Mouse (Mus musculus) embryo, embryonic 11.5 days (tissue): Measurements from ENCODE around the gene Pheta1.
"Not testable (repeated sequence)": the region's sequence is repeated elsewhere in the genome, so short reads cannot be mapped to it uniquely, and the experiment has no call there.

Experiments used
- DNase-seq: peaks from one replicate; pipeline ENCODE4 v3.0.0-alpha.2; 2012; ENCODE audit warnings: low read depth, low spot score

Pheta1 gene

GRCm38 (mm10) chr5:121843138-121843905 is 5.5 kb upstream of the Pheta1 start:
- no peak for DNase-seq

GRCm38 (mm10) chr5:121845361-121845760 is 3.4 kb upstream of the Pheta1 start:
- DNase-seq = no peak

GRCm38 (mm10) chr5:121846322-121846721 is 2.5 kb upstream of the Pheta1 start:
- no peak for DNase-seq

GRCm38 (mm10) chr5:121847269-121847668 is 1.5 kb upstream of the Pheta1 start:
- not testable (repeated sequence) for DNase-seq

GRCm38 (mm10) chr5:121848035-121848519 is 707 bp upstream of the Pheta1 start:
- no peak for DNase-seq

- no peak for DNase-seq
Measured at GRCm38 (mm10) chr5:121849478-121850349, 930 bp downstream of the Pheta1 start.

GRCm38 (mm10) chr5:121853368-121854051 is 4.7 kb downstream of the Pheta1 start:
- DNase-seq = no peak

- no peak for DNase-seq
Measured at GRCm38 (mm10) chr5:121854768-121855167, 6.0 kb downstream of the Pheta1 start.

GRCm38 (mm10) chr5:121856740-121857139 is 8.0 kb downstream of the Pheta1 start:
- no peak for DNase-seq

GRCm38 (mm10) chr5:121858427-121858826 is 9.6 kb downstream of the Pheta1 start:
- DNase-seq = no peak

GRCm38 (mm10) chr5:121861964-121862363 is 13.2 kb downstream of the Pheta1 start:
- no peak for DNase-seq

- no peak for DNase-seq
Measured at GRCm38 (mm10) chr5:121864330-121864729, 15.5 kb downstream of the Pheta1 start.

- DNase-seq = no peak
Measured at GRCm38 (mm10) chr5:121867963-121868362, 19.2 kb downstream of the Pheta1 start.

GRCm38 (mm10) chr5:121870832-121871231 is 22.0 kb downstream of the Pheta1 start:
- no peak for DNase-seq

GRCm38 (mm10) chr5:121871515-121872030 is 22.8 kb downstream of the Pheta1 start:
- DNase-seq = no peak

GRCm38 (mm10) chr5:121872158-121872557 is 23.4 kb downstream of the Pheta1 start:
- DNase-seq = peak; percentile 74

GRCm38 (mm10) chr5:121875041-121875440 is 26.3 kb downstream of the Pheta1 start:
- DNase-seq = no peak

GRCm38 (mm10) chr5:121876901-121877300 is 28.1 kb downstream of the Pheta1 start:
- DNase-seq = no peak

GRCm38 (mm10) chr5:121878703-121879102 is 29.9 kb downstream of the Pheta1 start:
- no peak for DNase-seq

GRCm38 (mm10) chr5:121879211-121879610 is 30.4 kb downstream of the Pheta1 start:
- DNase-seq = no peak

GRCm38 (mm10) chr5:121883356-121883755 is 34.6 kb downstream of the Pheta1 start:
- DNase-seq = no peak

- no peak for DNase-seq
Measured at GRCm38 (mm10) chr5:121889375-121889774, 40.6 kb downstream of the Pheta1 start.
